Mouse (Mus musculus) spleen, adult 2 months (tissue): Measurements from ENCODE around the gene Sost.

Experiments used
- CTCF ChIP-seq: fragments of 200-500 bp; IDR thresholded peaks from 2 replicates; pipeline ENCODE4 v1.5.1; 2011; ENCODE audit warnings: mild to moderate bottlenecking, inconsistent platforms; ENCODE audit not compliant: insufficient read depth, insufficient read length, insufficient replicate concordance; ENCODE audit errors: extremely low read depth
- POLR2A ChIP-seq: fragments of 200-500 bp; IDR thresholded peaks from 2 replicates; pipeline ENCODE4 v1.6.1; 2011; ENCODE audit warnings: low read depth, low read length, inconsistent platforms

DNA sequence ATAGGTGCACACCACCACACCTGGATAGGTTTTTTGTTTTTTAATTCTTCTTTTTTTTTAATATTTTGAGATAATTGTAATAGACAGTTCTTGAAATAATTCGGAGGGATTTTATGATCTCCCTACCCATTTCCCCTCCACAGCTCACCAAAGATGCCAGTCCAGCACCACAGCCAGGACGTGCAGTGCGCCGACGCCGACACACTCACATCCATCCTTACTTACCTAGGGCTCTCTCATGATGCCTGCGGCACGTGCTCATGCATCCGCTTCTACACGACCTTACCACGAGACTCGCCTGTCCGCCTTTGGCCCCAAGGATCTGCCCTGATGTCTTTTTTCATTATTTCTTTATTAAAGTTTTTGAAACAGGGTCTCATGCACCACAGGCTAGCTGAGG lies 3.0 kb upstream of the Sost start:
- TF ChIP-seq POLR2A (no peak), CTCF (no peak)
